Mouse (Mus musculus): ENCODE measurements around the gene Trhde.

Gene Trhde

DNA sequence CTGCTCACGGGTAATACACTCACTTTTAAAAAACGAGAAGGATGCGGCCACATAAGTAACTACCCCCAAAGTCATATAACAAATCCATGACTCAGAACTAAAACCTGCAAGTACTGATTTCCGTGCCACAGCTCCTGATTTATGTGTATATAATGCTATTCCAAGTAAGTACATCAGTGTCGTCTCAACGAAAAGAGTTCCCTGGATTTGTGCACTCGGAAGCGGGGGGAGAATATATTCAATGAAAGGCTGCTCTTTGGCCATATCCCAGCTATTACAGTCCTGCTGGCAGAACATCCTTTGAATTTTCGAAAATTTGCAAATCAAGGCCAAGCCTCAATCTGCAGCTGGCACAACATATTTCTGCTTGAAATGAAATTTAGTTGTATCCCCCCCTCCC is 43.5 kb downstream of the Trhde start:
- H3K27me3 ChIP-seq (ENCODE audit: insufficient read depth, low read length): no peaks in the 10 kb centered on the region
- no peaks in the 10 kb centered on the region for H3K4me1 ChIP-seq (replicated peaks; ENCODE audit: low read depth, low read length)
- no peak overlapping the region for H3K4me3 ChIP-seq (replicated peaks; ENCODE audit: low read length)
- no peaks in the 10 kb centered on the region for H3K9me3 ChIP-seq (ENCODE audit: low read length)
- H3K36me3 ChIP-seq (ENCODE audit: insufficient read depth, low read length): no peaks in the 10 kb centered on the region
- TF ChIP-seq POU5F1 (IDR thresholded peaks at IDR 0.05; ENCODE audit: borderline replicate concordance, low read length) (no peak), CTCF (conservative IDR thresholded peaks at IDR 0.05; ENCODE audit: low read length) (no peak), NANOG (IDR thresholded peaks at IDR 0.05; ENCODE audit: borderline replicate concordance, low read length) (no peak)

- TF ChIP-seq NANOG (IDR thresholded peaks at IDR 0.05; ENCODE audit: borderline replicate concordance, low read length) (no peak), CTCF (conservative IDR thresholded peaks at IDR 0.05; ENCODE audit: low read length) (no peak), POU5F1 (IDR thresholded peaks at IDR 0.05; ENCODE audit: borderline replicate concordance, low read length) (no peak)
Observed at GRCm38 (mm10) chr10:114742755-114743705, 59.1 kb downstream of the Trhde start.

GRCm38 (mm10) chr10:114739916-114740315 is 62.2 kb downstream of the Trhde start:
- H3K4me1 ChIP-seq (replicated peaks; ENCODE audit: low read depth, low read length): no peaks in the 10 kb centered on the region
- no peaks in the 10 kb centered on the region for H3K9me3 ChIP-seq (ENCODE audit: low read length)
- no peaks in the 10 kb centered on the region for H3K27me3 ChIP-seq (ENCODE audit: insufficient read depth, low read length)
- TF ChIP-seq NANOG (IDR thresholded peaks at IDR 0.05; ENCODE audit: borderline replicate concordance, low read length): no peak
- no peak for TF ChIP-seq CTCF (conservative IDR thresholded peaks at IDR 0.05; ENCODE audit: low read length)
- TF ChIP-seq POU5F1 (IDR thresholded peaks at IDR 0.05; ENCODE audit: borderline replicate concordance, low read length): no peak
- no peak overlapping the region for H3K4me3 ChIP-seq (replicated peaks; ENCODE audit: low read length)
- H3K36me3 ChIP-seq (ENCODE audit: insufficient read depth, low read length): no peaks in the 10 kb centered on the region

More at GRCm38 (mm10) chr10:114742755-114743705, 59.1 kb downstream of the Trhde start:
- Histone ChIP-seq H3K27me3 (ENCODE audit: insufficient read depth, low read length) (no peaks in the 10 kb centered on the region), H3K4me3 (replicated peaks; ENCODE audit: low read length) (no peak overlapping the region), H3K9me3 (ENCODE audit: low read length) (no peaks in the 10 kb centered on the region), H3K4me1 (replicated peaks; ENCODE audit: low read depth, low read length) (no peaks in the 10 kb centered on the region), H3K36me3 (ENCODE audit: insufficient read depth, low read length) (no peaks in the 10 kb centered on the region)

DNA sequence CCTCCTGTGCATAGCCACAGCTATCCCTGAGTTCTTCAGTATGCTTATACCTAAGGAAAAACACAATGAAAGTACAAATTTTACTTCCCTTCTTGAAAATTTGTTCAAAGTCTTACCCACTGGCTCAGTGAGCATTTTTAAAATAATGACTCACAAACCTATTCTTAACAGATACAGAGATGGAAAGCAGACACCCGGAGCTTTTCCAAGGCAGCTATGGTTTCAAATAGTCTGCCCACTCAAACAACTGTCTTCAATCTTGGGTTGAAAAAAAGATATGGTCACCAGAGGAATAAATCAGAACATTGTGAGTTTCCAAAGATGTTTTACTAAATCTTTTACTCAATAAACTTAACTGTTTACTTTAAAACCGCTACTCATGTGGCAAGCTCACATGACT is 64.5 kb downstream of the Trhde start:
- Histone ChIP-seq H3K9me3 (ENCODE audit: low read length) (no peaks in the 10 kb centered on the region), H3K27me3 (ENCODE audit: insufficient read depth, low read length) (no peaks in the 10 kb centered on the region), H3K4me3 (replicated peaks; ENCODE audit: low read length) (no peak overlapping the region), H3K4me1 (replicated peaks; ENCODE audit: low read depth, low read length) (no peaks in the 10 kb centered on the region), H3K36me3 (ENCODE audit: insufficient read depth, low read length) (no peaks in the 10 kb centered on the region)
- TF ChIP-seq POU5F1 (IDR thresholded peaks at IDR 0.05; ENCODE audit: borderline replicate concordance, low read length) (no peak), NANOG (IDR thresholded peaks at IDR 0.05; ENCODE audit: borderline replicate concordance, low read length) (no peak), CTCF (conservative IDR thresholded peaks at IDR 0.05; ENCODE audit: low read length) (no peak)

- no peaks in the 10 kb centered on the region for H3K4me1 ChIP-seq (replicated peaks; ENCODE audit: low read depth, low read length)
- no peaks in the 10 kb centered on the region for H3K9me3 ChIP-seq (ENCODE audit: low read length)
- H3K36me3 ChIP-seq (ENCODE audit: insufficient read depth, low read length): no peaks in the 10 kb centered on the region
- no peak overlapping the region for H3K4me3 ChIP-seq (replicated peaks; ENCODE audit: low read length)
- no peaks in the 10 kb centered on the region for H3K27me3 ChIP-seq (ENCODE audit: insufficient read depth, low read length)
- TF ChIP-seq CTCF (conservative IDR thresholded peaks at IDR 0.05; ENCODE audit: low read length) (no peak), NANOG (IDR thresholded peaks at IDR 0.05; ENCODE audit: borderline replicate concordance, low read length) (no peak), POU5F1 (IDR thresholded peaks at IDR 0.05; ENCODE audit: borderline replicate concordance, low read length) (no peak)
Observed at GRCm38 (mm10) chr10:114736377-114736776, 65.7 kb downstream of the Trhde start.

DNA sequence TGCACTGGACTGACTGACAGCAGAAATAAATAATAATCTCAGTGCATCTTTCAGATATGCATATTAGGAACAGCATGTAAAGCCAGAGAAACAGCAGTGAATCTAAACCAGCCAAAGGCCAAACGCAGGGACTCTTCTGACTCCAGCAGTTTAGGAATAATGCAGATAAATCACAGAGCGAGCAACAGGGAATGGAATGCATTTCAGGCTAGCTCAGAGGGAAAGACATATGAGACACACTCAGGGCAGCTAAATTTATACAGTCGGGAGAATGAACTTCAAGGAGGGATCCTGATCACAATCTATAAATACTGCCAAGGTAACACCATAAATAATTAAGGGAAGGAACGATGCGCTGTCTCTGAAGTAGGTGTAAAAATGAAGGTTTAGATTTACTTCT is 66.4 kb downstream of the Trhde start:
- Histone ChIP-seq H3K27me3 (ENCODE audit: insufficient read depth, low read length) (no peaks in the 10 kb centered on the region), H3K9me3 (ENCODE audit: low read length) (no peaks in the 10 kb centered on the region), H3K36me3 (ENCODE audit: insufficient read depth, low read length) (no peaks in the 10 kb centered on the region), H3K4me1 (replicated peaks; ENCODE audit: low read depth, low read length) (no peaks in the 10 kb centered on the region), H3K4me3 (replicated peaks; ENCODE audit: low read length) (no peak overlapping the region)
- TF ChIP-seq NANOG (IDR thresholded peaks at IDR 0.05; ENCODE audit: borderline replicate concordance, low read length) (no peak), CTCF (conservative IDR thresholded peaks at IDR 0.05; ENCODE audit: low read length) (no peak), POU5F1 (IDR thresholded peaks at IDR 0.05; ENCODE audit: borderline replicate concordance, low read length) (no peak)

GRCm38 (mm10) chr10:114735111-114735510 is 67.0 kb downstream of the Trhde start:
- H3K36me3 ChIP-seq (ENCODE audit: insufficient read depth, low read length): no peaks in the 10 kb centered on the region
- TF ChIP-seq NANOG (IDR thresholded peaks at IDR 0.05; ENCODE audit: borderline replicate concordance, low read length) (no peak), POU5F1 (IDR thresholded peaks at IDR 0.05; ENCODE audit: borderline replicate concordance, low read length) (no peak), CTCF (conservative IDR thresholded peaks at IDR 0.05; ENCODE audit: low read length) (no peak)
- H3K4me1 ChIP-seq (replicated peaks; ENCODE audit: low read depth, low read length): no peaks in the 10 kb centered on the region
- H3K4me3 ChIP-seq (replicated peaks; ENCODE audit: low read length): no peak overlapping the region
- H3K9me3 ChIP-seq (ENCODE audit: low read length): no peaks in the 10 kb centered on the region
- H3K27me3 ChIP-seq (ENCODE audit: insufficient read depth, low read length): no peaks in the 10 kb centered on the region

DNA sequence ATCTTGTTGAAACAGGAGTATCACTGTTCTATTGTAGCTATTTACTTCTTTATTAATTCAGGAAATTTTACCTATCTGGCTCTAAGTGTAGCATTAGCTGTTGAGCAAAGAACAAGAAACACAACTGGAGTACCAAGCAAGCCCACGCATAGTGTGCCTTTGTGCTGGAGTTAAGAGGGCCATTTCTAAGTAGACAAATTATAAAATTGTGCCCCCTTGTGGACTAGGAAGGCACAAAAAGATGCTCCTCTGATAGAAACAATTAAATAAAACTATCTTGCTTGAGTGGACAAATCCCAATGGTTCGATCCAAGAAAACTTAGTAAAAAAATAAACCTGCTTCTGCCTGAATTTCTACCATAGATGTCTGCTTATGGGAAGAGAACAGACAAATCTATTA is 76.5 kb downstream of the Trhde start:
- TF ChIP-seq NANOG (IDR thresholded peaks at IDR 0.05; ENCODE audit: borderline replicate concordance, low read length) (no peak), CTCF (conservative IDR thresholded peaks at IDR 0.05; ENCODE audit: low read length) (peak; percentile 38)
- H3K4me3 ChIP-seq (replicated peaks; ENCODE audit: low read length): no peak overlapping the region
- no peaks in the 10 kb centered on the region for H3K9me3 ChIP-seq (ENCODE audit: low read length)
- no peaks in the 10 kb centered on the region for H3K27me3 ChIP-seq (ENCODE audit: insufficient read depth, low read length)
- H3K36me3 ChIP-seq (ENCODE audit: insufficient read depth, low read length): no peaks in the 10 kb centered on the region
- H3K4me1 ChIP-seq (replicated peaks; ENCODE audit: low read depth, low read length): no peaks in the 10 kb centered on the region

All from E14TG2a.4 (cell line).